Mouse (Mus musculus): ENCODE results near the gene Pmf1. TPM values are rescaled to one million over a fixed set of nuclear protein-coding genes. Genes with fewer than 3 reads are reported as not detected.

The Pmf1 gene
- polyA plus RNA-seq, 1 experiment from 2014 or later, result 185 TPM

DNA sequence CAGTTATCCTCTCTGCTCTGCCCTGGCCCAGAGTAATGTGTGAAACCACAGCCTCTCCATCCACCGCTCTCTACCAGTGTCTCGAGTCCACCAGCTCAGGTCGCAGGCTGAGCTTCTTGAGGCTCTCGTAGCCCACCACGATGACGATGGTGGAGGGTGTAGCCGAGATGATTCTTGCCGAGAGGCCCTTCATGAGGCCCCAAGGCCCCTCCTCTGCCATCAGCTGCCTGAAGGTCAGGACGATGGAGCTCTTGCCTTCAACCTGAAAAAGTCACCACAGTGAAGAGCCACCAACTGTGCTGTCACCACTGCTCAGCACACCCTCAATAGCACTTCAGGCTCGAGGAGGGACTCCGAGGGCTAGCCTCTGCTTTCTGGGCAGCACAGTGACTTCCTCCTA, 2.5 kb upstream of the Pmf1 start:
- DNase-seq (ENCODE audit: low spot score), result no peak
- no peak for ATAC-seq (ENCODE audit: insufficient number of reproducible peaks, low FRiP score, low TSS enrichment, low read depth)
- Histone ChIP-seq H3K9ac (ENCODE audit: low read length) (no peak overlapping the region), H3K9me3 (ENCODE audit: control insufficient read depth, low read length) (no peaks in the 10 kb centered on the region), H3K4me2 (ENCODE audit: low read depth, severe bottlenecking) (no peak overlapping the region), H3K4me1 (ENCODE audit: control insufficient read depth, insufficient read depth, low read length) (peaks cover 13% of the 10 kb centered on the region), H3K4me3 (ENCODE audit: low read depth, low read length) (no peak overlapping the region), H3K27ac (replicated peaks; ENCODE audit: low read depth, low read length) (no peak overlapping the region), H3K27me3 (ENCODE audit: control insufficient read depth, insufficient read depth, low read length) (no peaks in the 10 kb centered on the region), H3K36me3 (ENCODE audit: control insufficient read depth, insufficient read depth, low read length) (peaks cover 8% of the 10 kb centered on the region)
- whole genome bisulfite sequencing, result 91% methylated on average over 11 of the region's 11 CpGs

DNA sequence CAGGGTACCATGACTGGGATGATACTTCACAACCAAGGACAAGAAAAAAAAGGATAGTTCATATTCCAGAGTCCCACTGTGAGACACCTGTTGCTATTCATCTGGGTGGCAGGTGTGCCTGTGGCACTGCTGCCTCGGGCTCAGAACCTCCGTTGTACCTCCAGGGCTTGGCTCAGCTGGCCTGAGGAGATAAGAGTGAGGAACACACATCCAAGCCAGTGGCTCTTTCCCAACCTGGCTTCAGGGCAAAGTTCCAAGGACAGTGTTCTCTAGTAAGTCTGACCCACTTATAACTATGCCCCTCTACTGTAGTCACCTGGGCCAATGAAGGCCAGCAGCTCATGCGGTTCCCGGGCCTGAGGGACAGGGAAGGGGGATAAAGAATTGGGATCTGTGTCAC, 1.6 kb upstream of the Pmf1 start:
- Histone ChIP-seq H3K27me3 (ENCODE audit: control insufficient read depth, insufficient read depth, low read length) (no peaks in the 10 kb centered on the region), H3K4me3 (ENCODE audit: low read depth, low read length) (no peak overlapping the region), H3K27ac (replicated peaks; ENCODE audit: low read depth, low read length) (no peak overlapping the region), H3K9me3 (ENCODE audit: control insufficient read depth, low read length) (no peaks in the 10 kb centered on the region), H3K4me1 (ENCODE audit: control insufficient read depth, insufficient read depth, low read length) (peaks cover 13% of the 10 kb centered on the region), H3K9ac (ENCODE audit: low read length) (no peak overlapping the region), H3K36me3 (ENCODE audit: control insufficient read depth, insufficient read depth, low read length) (peaks cover 8% of the 10 kb centered on the region), H3K4me2 (ENCODE audit: low read depth, severe bottlenecking) (no peak overlapping the region)
- DNase-seq (ENCODE audit: low spot score) (no peak), ATAC-seq (ENCODE audit: insufficient number of reproducible peaks, low FRiP score, low TSS enrichment, low read depth) (no peak)
- WGBS, result 89% methylated on average over 4 of the region's 4 CpGs

DNA sequence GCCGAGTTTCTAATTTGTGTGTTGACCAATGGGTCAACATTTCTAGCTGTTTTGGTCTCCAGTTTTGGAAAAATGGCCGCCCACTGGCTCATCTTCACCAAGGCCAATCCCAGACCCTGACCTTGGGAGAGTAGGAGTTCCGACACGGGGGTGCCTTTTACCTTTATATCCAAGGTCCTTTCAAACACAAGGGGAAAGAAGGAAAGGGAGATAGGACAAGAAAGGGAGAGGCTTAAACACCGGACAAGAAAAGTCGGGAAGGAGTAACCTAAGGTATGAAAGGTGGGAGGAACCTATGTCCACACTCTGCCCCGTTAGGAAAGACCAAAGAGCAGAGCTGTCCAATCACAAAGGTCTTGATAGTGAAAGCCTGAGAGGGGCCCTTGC, 507 bp upstream of the Pmf1 start:
- peaks cover 13% of the 10 kb centered on the region for H3K4me1 ChIP-seq (ENCODE audit: control insufficient read depth, insufficient read depth, low read length)

DNA sequence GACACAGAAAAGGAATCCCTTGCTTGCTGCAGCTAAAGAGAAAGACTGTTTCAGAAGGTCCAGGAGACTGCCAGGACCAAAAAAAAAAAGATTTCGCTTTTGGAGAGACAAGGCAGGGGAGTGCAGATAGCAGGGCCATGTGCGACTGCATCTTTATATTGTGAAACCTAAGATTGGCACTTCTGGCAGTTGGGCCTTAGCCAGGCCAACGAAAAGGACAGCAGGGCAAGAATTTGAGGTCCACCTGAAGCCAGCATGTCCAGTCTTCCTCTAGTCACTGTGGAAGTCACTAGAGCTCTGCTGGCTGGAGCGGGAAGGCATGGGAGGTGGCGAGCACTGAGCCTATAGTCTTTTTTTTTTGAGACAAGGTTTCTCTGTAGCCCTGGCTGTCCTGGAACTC, 1.2 kb downstream of the Pmf1 start:
- Histone ChIP-seq H3K4me2 (ENCODE audit: low read depth, severe bottlenecking) (peak overlapping the region; percentile 76), H3K4me1 (ENCODE audit: control insufficient read depth, insufficient read depth, low read length) (peaks cover 13% of the 10 kb centered on the region), H3K4me3 (ENCODE audit: low read depth, low read length) (peak overlapping the region; percentile 70), H3K27ac (replicated peaks; ENCODE audit: low read depth, low read length) (no peak overlapping the region; the same call in 1 of the 2 replicates), H3K9me3 (ENCODE audit: control insufficient read depth, low read length) (no peaks in the 10 kb centered on the region), H3K9ac (ENCODE audit: low read length) (peak overlapping the region; percentile 94; the same call in 1 of the 2 replicates), H3K36me3 (ENCODE audit: control insufficient read depth, insufficient read depth, low read length) (peaks cover 5% of the 10 kb centered on the region), H3K27me3 (ENCODE audit: control insufficient read depth, insufficient read depth, low read length) (no peaks in the 10 kb centered on the region)
- no peak for ATAC-seq (ENCODE audit: insufficient number of reproducible peaks, low FRiP score, low TSS enrichment, low read depth)
- WGBS, result 67% methylated on average over 5 of the region's 5 CpGs
- no peak for DNase-seq (ENCODE audit: low spot score)

More for the DNA sequence above, 507 bp upstream of the Pmf1 start:
- no peaks in the 10 kb centered on the region for H3K9me3 ChIP-seq (ENCODE audit: control insufficient read depth, low read length)
- H3K36me3 ChIP-seq (ENCODE audit: control insufficient read depth, insufficient read depth, low read length), result peaks cover 5% of the 10 kb centered on the region
- H3K9ac ChIP-seq (ENCODE audit: low read length), result no peak overlapping the region
- H3K27me3 ChIP-seq (ENCODE audit: control insufficient read depth, insufficient read depth, low read length), result no peaks in the 10 kb centered on the region
- H3K4me3 ChIP-seq (ENCODE audit: low read depth, low read length), result peak overlapping the region; percentile 70
- WGBS, result 13% methylated on average over 7 of the region's 7 CpGs
- H3K27ac ChIP-seq (replicated peaks; ENCODE audit: low read depth, low read length), result peak overlapping the region; percentile 86
- peak overlapping the region; percentile 76; the same call in 1 of the 2 replicates for H3K4me2 ChIP-seq (ENCODE audit: low read depth, severe bottlenecking)
- no peak for ATAC-seq (ENCODE audit: insufficient number of reproducible peaks, low FRiP score, low TSS enrichment, low read depth)
- DNase-seq (ENCODE audit: low spot score), result no peak

DNA sequence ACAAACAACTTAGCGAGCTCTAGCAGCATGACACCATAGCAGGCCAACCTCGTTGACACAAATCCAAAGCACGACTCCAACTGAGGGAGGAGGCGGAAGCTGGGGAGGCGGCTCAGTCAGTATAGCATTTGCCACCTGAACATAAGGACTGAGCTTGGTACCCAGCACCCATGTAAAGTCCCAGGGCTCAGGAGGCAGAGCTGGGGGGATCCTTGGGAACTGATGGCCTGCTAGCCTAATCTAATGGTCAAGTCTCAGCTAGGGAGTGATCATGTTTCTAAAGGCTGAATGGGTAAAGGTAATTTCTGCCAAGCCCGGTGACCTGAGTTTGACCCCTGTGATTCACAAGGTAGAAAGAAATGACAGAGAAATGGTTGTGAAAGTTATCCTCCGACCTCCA, 2.6 kb downstream of the Pmf1 start:
- Histone ChIP-seq H3K27ac (replicated peaks; ENCODE audit: low read depth, low read length) (no peak overlapping the region), H3K4me3 (ENCODE audit: low read depth, low read length) (no peak overlapping the region), H3K9me3 (ENCODE audit: control insufficient read depth, low read length) (no peaks in the 10 kb centered on the region), H3K27me3 (ENCODE audit: control insufficient read depth, insufficient read depth, low read length) (no peaks in the 10 kb centered on the region), H3K36me3 (ENCODE audit: control insufficient read depth, insufficient read depth, low read length) (peaks cover 7% of the 10 kb centered on the region), H3K4me2 (ENCODE audit: low read depth, severe bottlenecking) (no peak overlapping the region), H3K4me1 (ENCODE audit: control insufficient read depth, insufficient read depth, low read length) (peaks cover 13% of the 10 kb centered on the region), H3K9ac (ENCODE audit: low read length) (no peak overlapping the region; the same call in 1 of the 2 replicates)
- DNase-seq (ENCODE audit: low spot score), result no peak
- WGBS, result 63% methylated on average over 7 of the region's 7 CpGs
- no peak for ATAC-seq (ENCODE audit: insufficient number of reproducible peaks, low FRiP score, low TSS enrichment, low read depth)

DNA sequence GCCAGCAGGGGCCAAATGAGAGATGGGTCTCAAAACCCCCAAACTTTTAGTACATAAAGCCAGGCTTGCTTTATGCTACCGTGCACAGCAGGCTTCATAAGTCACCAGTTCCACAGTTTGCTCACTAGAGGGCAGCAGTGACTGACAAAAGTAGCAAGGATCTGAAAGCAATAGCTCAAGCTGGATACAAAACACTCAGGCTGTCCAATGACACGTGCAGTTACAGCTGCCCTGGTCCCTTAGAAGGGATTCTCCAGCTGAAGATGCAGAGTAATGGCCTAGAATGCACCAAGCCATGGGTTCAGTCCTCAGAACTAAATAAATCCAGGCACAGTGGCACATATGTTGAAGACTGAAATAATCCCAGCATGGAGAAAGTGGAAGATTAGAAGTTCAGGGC, 3.0 kb downstream of the Pmf1 start:
- ATAC-seq (ENCODE audit: insufficient number of reproducible peaks, low FRiP score, low TSS enrichment, low read depth), result no peak
- Histone ChIP-seq H3K4me2 (ENCODE audit: low read depth, severe bottlenecking) (no peak overlapping the region), H3K9ac (ENCODE audit: low read length) (no peak overlapping the region), H3K9me3 (ENCODE audit: control insufficient read depth, low read length) (no peaks in the 10 kb centered on the region), H3K27me3 (ENCODE audit: control insufficient read depth, insufficient read depth, low read length) (no peaks in the 10 kb centered on the region), H3K36me3 (ENCODE audit: control insufficient read depth, insufficient read depth, low read length) (peaks cover 7% of the 10 kb centered on the region), H3K4me3 (ENCODE audit: low read depth, low read length) (no peak overlapping the region), H3K4me1 (ENCODE audit: control insufficient read depth, insufficient read depth, low read length) (peaks cover 13% of the 10 kb centered on the region), H3K27ac (replicated peaks; ENCODE audit: low read depth, low read length) (no peak overlapping the region)
- peak; percentile 80 for DNase-seq (ENCODE audit: low spot score)
- WGBS, result 4% methylated on average over 2 of the region's 2 CpGs

DNA sequence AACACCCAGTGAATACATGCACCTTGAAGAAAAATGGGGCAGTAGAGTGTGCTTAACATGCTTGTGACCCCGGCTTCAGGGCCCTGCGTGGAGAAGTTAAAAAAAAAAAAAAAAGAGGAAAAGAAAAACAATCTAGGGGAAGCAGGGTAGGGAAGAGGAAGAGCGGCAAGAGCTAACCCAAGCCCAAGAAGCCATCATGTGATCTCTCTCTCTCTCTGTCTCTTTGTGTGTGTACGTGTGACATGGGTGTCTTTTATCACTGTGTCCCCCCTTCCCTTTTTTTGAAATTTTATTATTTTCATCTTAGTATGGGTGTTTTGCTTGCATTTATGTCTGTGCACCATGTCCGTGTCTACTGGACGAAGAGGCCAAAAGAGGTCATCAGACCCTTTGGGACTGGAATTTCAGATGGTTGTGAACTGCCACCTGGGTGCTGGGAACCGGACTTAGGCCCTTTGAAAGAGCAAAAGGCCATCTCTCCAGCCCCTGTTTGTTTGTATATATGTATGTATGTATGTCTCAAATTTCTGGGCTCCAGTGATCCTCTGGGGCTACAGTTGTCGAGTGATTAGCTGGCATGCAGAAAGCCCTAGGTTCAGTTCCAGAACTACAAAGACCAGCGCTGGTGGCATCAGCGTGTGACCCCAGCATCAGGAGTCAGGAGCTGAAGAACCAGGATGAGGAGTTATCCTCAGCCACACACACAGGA, 6.5 kb downstream of the Pmf1 start:
- Histone ChIP-seq H3K27ac (replicated peaks; ENCODE audit: low read depth, low read length) (no peak overlapping the region), H3K27me3 (ENCODE audit: control insufficient read depth, insufficient read depth, low read length) (no peaks in the 10 kb centered on the region), H3K4me2 (ENCODE audit: low read depth, severe bottlenecking) (no peak overlapping the region), H3K9me3 (ENCODE audit: control insufficient read depth, low read length) (no peaks in the 10 kb centered on the region), H3K4me3 (ENCODE audit: low read depth, low read length) (no peak overlapping the region), H3K36me3 (ENCODE audit: control insufficient read depth, insufficient read depth, low read length) (peaks cover 3% of the 10 kb centered on the region), H3K4me1 (ENCODE audit: control insufficient read depth, insufficient read depth, low read length) (peaks cover 5% of the 10 kb centered on the region), H3K9ac (ENCODE audit: low read length) (no peak overlapping the region)
- ATAC-seq (ENCODE audit: insufficient number of reproducible peaks, low FRiP score, low TSS enrichment, low read depth) (no peak), DNase-seq (ENCODE audit: low spot score) (no peak)
- WGBS, result 94% methylated on average over 10 of the region's 10 CpGs

DNA sequence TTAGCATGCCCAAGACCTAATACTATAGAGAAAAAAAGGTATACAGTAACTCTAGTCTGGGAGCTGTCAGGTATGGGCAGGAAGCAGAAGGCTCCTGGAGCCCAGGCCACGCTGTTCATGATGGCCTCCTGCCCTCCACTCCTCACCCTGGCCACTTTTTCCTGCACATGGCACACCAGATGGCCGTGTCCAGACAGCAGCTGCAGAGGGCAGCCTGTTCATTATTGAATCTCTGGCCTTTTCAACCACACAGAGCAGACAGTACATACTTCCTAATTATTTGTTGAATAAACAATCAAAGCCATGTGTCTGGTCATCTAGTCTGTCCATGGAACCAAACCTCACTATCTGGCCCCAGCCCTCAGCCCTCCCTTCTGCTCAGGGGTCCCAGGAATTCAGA, 11.5 kb downstream of the Pmf1 start:
- Histone ChIP-seq H3K27me3 (ENCODE audit: control insufficient read depth, insufficient read depth, low read length) (no peaks in the 10 kb centered on the region), H3K27ac (replicated peaks; ENCODE audit: low read depth, low read length) (no peak overlapping the region), H3K4me3 (ENCODE audit: low read depth, low read length) (no peak overlapping the region), H3K9me3 (ENCODE audit: control insufficient read depth, low read length) (no peaks in the 10 kb centered on the region), H3K9ac (ENCODE audit: low read length) (no peak overlapping the region), H3K36me3 (ENCODE audit: control insufficient read depth, insufficient read depth, low read length) (peaks cover 4% of the 10 kb centered on the region), H3K4me2 (ENCODE audit: low read depth, severe bottlenecking) (no peak overlapping the region), H3K4me1 (ENCODE audit: control insufficient read depth, insufficient read depth, low read length) (no peaks in the 10 kb centered on the region)
- DNase-seq (ENCODE audit: low spot score), result no peak
- no peak for ATAC-seq (ENCODE audit: insufficient number of reproducible peaks, low FRiP score, low TSS enrichment, low read depth)
- WGBS, result 80% methylated on average over 2 of the region's 2 CpGs

DNA sequence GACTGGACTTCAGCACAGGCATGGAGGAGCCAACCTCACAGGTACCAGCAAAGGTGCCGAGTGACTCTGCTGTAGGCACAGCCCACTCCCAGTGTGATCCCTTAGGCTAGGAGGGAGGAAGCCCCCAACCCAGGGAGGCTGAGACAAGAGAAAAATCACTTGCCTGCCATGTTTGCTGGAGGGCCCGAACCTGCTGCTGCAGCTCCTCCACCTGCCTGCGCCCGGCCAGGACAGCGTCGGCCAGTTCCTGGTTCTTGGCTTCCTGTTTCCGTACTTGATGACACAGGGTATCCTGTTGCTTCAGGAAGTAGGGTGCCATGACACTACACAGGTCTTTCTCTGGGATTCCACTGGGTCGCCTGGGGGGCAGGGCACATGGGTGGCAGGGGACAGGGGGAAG, 14.4 kb downstream of the Pmf1 start:
- peaks cover 4% of the 10 kb centered on the region for H3K36me3 ChIP-seq (ENCODE audit: control insufficient read depth, insufficient read depth, low read length)
- H3K4me3 ChIP-seq (ENCODE audit: low read depth, low read length), result no peak overlapping the region
- 87% methylated on average over 8 of the region's 8 CpGs for WGBS
- DNase-seq (ENCODE audit: low spot score), result no peak
- H3K4me2 ChIP-seq (ENCODE audit: low read depth, severe bottlenecking), result no peak overlapping the region
- H3K27me3 ChIP-seq (ENCODE audit: control insufficient read depth, insufficient read depth, low read length), result no peaks in the 10 kb centered on the region
- no peak for ATAC-seq (ENCODE audit: insufficient number of reproducible peaks, low FRiP score, low TSS enrichment, low read depth)
- H3K27ac ChIP-seq (replicated peaks; ENCODE audit: low read depth, low read length), result no peak overlapping the region
- H3K4me1 ChIP-seq (ENCODE audit: control insufficient read depth, insufficient read depth, low read length), result no peaks in the 10 kb centered on the region
- H3K9me3 ChIP-seq (ENCODE audit: control insufficient read depth, low read length), result no peaks in the 10 kb centered on the region
- no peak overlapping the region for H3K9ac ChIP-seq (ENCODE audit: low read length)
